Mouse (Mus musculus) activated CD4-positive, CD25-positive, alpha-beta regulatory T cell, adult 9 weeks (primary cell): ENCODE results near the gene Hist1h2be. TPM values are rescaled to one million over a fixed set of nuclear protein-coding genes. Genes with fewer than 3 reads are reported as not detected.

Source experiments
- polyA plus RNA-seq: library from polyadenylated mRNA; unstranded; fragments of 100-300 nt; shearing (Covaris generic); gene quantifications from one replicate; pipeline ENCODE4 v1.2.1, GENCODE M21; 2017

Gene Hist1h2be
- 5.0 TPM for polyA plus RNA-seq

DNA sequence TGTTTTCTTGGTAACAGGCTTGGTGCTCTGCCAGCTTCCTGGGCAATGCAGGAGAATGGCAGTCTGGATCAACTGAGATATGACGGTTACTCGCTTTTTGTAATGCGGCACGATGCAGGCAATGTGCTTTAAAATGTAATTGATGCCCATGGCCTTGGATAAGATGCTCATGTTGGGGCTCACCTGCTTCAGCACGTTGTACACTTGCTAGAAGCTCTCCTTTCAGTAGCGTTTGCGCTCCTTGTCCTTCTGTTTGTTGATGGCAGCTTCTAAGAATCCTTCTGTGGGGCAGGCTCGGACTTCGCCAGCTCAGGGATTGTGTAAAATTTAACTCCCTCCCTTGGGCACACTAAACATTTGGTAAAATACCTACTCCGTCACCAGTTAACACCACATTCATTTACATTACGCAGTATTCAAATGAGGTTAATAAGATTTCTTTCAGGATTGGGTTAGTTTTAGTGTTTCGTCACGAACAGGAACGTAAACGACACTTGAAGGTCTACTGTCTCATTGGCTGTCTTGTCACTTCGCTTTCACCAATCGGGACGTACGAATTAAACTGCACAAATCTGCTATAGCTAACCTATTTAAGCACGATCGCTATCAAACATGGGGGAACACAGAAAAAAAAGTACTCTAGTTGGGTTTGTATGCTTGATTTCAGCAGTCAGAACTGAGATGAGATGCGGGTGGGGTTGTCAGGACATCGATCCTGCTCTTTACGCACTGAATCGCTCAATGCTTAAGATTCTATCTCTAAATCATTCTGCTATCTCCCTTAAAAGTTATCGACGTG is at the start of gene Hist1h2be:
Gene Hist1h2be (minus strand): TSS at position 392 of the 799 bp plus-strand sequence.

DNA sequence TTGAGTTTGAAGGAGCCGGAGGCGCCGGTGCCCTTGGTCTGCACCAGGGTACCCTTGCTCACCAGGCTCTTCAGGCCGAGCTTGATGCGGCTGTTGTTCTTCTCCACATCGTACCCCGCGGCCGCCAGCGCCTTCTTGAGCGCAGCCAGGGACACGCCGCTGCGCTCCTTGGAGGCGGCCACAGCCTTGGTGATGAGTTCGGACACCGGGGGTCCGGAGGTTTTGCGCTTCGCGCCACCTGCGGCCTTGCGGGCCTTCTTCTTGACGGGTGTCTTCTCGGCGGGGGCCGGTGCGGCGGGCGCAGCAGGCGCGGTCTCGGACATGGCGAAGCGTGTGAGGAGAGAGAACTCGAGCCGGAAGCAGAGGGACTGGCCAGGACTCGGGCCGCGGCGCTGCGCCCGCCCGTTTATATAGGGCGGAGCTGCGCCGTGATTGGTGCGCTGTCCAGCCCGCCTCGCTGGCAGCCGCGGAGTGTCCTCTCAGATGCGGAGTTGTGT is 1.3 kb upstream of the Hist1h2be start, which contains the start of gene Hist1h1e:
Gene Hist1h1e (minus strand): TSS at position 384 of the 497 bp plus-strand sequence.

DNA sequence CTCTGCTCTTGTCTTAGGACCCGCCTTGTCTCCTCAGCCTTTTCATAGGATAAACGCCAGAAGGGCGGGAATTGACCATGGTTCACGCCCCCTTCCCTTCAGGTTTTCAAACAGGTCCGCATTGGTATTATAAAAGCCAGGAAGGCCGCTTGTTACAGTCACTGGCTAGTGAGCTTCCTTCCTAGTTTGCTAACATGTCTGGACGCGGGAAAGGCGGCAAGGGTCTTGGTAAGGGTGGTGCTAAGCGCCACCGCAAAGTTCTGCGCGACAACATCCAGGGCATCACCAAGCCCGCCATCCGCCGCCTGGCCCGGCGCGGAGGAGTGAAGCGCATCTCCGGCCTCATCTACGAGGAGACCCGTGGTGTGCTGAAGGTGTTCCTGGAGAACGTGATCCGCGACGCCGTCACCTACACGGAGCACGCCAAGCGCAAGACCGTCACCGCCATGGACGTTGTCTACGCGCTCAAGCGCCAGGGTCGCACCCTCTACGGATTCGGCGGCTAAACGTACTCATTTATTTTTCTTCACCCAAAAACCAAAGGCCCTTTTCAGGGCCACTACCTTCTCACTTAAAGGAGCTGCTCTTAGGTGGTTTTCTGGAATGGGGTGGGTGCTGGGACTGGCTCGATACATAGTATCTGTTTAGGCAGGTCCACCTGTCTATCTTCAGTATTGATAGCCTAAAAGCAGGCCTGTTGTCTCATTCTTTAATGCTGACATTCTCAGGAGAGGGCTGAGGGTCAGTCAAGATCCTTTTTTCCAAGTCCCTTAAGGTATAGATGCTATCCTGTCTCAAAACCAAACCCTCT is 39.3 kb downstream of the Hist1h2be start, which contains the start of gene Hist1h4d:
Gene Hist1h4d (plus strand): TSS at position 191 of the 811 bp plus-strand sequence.

DNA sequence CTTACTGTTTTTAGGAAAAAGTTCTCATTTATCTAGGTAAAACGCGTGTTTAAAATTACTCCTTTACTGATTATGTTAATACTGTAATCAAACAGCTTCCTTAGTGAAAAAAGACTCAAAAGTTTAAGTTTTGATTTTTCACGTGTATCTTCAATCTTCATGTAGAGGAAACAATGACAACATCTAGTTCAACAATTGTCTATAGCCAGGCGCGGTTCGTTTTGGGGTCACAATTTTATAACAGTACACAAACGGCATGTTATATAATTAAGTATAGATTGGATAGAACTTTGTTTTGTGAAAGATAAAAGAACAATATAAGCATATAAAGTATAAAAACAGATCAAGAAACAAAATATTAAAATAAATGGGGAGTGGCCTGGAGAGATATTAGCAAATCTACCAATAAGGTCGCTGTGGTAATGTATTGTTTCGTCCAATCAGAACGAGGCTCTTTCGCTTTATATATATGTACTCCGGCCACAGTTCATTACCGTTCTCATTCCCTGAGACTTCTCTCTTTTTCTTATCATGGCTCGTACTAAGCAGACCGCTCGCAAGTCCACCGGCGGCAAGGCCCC is 45.6 kb downstream of the Hist1h2be start, which contains the start of gene Hist1h3d:
Gene Hist1h3d (plus strand): TSS at position 493 of the 581 bp plus-strand sequence.

DNA sequence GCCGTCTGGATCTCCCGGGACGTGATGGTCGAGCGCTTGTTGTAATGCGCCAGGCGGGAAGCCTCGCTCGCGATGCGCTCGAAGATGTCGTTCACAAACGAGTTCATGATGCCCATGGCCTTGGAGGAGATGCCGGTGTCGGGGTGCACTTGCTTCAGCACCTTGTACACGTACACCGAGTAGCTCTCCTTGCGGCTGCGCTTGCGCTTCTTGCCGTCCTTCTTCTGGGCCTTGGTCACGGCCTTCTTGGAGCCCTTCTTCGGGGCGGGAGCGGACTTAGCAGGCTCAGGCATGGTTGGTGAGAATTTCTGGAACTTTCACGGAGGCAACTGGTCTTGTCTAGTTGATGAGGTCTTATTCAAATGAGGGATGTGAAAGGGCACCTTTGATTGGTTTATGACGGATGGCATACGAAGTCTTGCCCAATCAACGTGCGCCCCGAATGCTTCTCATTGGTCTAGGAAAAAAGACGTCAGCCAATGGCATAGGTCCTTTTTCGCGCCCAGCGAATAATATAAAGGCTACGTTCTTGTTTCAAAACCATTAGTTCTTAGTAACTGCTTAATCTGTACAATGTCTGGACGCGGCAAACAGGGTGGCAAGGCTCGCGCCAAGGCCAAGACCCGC is 46.9 kb downstream of the Hist1h2be start, which contains the start of the genes Hist1h2bf and Hist1h2ad:
Gene Hist1h2bf (minus strand): TSS at position 299 of the 627 bp plus-strand sequence.
Gene Hist1h2ad (plus strand): TSS at position 484 of the 627 bp plus-strand sequence.

DNA sequence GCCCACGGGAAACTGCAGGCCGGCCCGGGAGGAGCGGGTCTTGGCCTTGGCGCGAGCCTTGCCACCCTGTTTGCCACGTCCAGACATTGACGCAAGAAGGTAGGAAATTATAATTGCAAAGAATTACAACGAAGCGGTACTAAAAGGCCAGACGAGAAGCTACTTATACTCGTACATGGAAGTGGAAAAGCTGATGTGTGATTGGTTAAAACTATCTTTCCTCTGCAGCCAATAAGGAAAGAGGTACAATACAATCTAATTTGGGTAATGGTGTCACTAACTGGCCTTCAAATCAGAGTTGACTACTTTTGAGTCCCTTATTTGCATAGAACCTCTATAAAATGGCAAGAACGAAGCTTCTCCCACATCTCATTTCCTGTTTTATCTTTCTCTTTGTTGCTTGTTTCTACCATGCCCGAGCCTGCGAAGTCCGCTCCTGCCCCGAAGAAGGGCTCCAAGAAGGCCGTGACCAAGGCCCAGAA is 49.9 kb downstream of the Hist1h2be start, which contains the start of the genes Hist1h2ae and Hist1h2bg:
Gene Hist1h2ae (minus strand): TSS at position 199 of the 482 bp plus-strand sequence.
Gene Hist1h2bg (plus strand): TSS at position 375 of the 482 bp plus-strand sequence.

DNA sequence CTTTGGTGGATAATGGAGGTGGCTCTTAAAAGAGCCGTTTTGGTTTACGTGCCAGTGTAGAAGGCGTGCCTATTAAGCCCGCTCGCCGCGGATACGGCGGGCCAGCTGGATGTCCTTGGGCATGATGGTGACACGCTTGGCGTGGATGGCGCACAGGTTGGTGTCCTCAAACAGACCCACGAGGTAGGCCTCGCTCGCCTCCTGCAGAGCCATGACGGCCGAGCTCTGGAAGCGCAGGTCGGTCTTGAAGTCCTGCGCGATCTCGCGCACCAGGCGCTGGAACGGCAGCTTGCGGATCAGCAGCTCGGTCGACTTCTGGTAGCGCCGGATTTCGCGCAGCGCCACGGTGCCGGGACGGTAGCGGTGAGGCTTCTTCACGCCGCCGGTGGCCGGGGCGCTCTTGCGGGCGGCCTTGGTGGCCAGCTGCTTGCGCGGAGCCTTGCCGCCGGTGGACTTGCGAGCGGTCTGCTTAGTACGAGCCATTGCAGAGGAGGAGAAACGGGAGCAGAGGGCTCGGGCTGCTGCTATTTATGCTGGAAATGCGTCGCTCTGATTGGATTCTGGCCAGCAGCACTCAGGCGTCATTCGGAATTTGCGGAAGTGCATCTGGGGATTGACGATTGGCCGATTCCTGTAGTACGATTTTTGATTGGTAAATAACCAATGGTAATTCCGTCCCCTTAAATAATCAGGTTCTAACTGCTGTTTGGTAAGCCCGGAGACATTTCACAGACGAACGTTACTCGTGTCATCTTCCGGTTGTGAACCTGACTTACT is 58.9 kb downstream of the Hist1h2be start, which contains the start of gene Hist1h3e:
Gene Hist1h3e (minus strand): TSS at position 487 of the 777 bp plus-strand sequence.

DNA sequence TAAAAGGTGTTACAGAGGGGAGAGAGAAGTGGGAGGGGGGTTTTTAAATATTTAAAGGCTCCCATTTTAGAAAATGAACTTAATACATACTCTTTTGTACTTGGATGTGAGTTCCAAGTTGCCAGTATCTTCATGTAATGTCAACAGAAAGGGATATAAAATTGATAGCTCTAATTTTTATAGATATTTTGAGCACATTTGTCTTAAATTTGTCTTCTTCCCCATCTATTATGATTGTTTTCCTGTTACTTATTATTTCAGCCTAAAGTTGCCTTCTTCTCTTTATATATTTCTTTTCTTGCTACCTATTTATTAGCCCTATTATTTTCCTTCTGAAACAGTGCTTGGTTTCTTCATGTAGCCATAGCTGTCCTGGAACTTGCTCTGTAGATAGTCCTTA is 68.0 kb downstream of the Hist1h2be start, which contains the start of gene Hist1h1d:
Gene Hist1h1d (plus strand): TSS at position 301 of the 400 bp plus-strand sequence.

DNA sequence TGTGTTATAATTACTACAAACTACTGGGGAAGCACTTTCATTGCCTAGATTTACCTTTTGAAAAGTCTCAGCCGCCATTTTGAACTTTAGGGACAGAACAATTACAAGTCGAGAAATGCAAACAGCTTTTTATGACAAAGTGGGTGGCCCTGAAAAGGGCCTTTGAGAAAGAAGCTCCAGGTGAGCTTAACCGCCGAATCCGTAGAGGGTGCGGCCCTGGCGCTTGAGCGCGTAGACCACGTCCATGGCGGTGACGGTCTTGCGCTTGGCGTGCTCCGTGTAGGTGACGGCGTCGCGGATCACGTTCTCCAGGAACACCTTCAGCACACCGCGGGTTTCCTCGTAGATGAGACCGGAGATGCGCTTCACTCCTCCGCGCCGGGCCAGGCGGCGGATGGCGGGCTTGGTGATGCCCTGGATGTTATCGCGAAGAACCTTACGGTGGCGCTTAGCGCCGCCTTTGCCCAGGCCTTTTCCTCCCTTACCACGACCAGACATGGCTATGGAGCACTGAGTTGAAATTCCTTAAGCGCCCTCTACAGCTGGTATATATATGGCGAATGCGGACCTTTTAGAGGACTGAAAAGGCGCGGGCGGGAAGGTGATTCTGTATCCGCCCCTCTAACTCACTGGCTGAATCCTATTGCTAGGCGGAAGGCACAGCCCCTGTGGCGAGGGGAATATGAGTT is 69.6 kb downstream of the Hist1h2be start, which contains the start of gene Hist1h4f:
Gene Hist1h4f (minus strand): TSS at position 503 of the 689 bp plus-strand sequence.

DNA sequence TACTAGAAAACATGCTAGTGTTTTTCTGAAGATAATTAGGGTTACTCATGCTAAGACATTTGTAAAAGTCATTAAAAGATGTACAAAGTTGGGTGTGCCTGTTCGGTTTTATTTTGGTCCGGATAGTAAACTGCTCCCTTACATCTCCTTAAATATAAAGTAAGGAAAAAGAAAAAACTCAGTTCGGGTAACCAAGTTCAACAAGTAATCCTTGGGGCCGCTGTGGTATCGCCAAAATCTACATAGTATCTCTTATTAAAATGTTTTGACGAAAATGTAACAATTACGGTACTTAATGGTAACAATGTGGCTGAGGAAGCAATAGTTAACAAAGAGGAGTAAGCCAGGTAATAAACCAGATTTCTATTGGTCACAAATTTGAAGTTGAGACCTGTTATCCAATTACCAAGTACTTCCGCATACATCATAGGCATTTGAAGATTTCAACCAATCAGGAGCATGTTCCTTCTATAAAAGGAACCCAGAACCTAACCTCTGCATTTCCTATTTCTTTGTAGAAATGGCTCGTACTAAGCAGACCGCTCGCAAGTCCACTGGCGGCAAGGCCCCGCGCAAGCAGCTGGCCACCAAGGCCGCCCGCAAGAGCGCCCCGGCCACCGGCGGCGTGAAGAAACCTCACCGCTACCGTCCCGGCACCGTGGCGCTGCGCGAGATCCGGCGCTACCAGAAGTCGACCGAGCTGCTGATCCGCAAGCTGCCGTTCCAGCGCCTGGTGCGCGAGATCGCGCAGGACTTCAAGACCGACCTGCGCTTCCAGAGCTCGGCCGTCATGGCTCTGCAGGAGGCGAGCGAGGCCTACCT is 76.7 kb downstream of the Hist1h2be start, which contains the start of gene Hist1h3f:
Gene Hist1h3f (plus strand): TSS at position 88 of the 822 bp plus-strand sequence.

DNA sequence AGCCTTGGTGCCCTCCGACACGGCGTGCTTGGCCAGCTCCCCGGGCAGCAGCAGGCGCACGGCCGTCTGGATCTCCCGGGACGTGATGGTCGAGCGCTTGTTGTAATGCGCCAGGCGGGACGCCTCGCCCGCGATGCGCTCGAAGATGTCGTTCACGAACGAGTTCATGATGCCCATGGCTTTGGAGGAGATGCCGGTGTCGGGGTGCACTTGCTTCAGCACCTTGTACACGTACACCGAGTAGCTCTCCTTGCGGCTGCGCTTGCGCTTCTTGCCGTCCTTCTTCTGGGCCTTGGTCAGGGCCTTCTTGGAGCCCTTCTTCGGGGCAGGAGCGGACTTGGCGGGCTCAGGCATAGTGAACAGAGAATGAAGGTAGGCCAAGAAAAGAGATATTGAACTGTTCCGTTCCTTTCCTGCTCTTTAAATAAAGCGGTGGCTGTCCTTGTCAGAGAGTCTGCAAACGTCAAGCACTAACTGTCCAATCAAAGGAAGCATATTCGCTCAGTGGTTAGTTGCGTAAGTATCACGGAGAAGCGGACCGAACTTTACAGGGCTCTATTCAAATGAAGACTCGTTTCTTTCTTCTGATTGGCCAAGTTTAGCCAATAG is 77.8 kb downstream of the Hist1h2be start, which contains the start of gene Hist1h2bh:
Gene Hist1h2bh (minus strand): TSS at position 394 of the 609 bp plus-strand sequence.

DNA sequence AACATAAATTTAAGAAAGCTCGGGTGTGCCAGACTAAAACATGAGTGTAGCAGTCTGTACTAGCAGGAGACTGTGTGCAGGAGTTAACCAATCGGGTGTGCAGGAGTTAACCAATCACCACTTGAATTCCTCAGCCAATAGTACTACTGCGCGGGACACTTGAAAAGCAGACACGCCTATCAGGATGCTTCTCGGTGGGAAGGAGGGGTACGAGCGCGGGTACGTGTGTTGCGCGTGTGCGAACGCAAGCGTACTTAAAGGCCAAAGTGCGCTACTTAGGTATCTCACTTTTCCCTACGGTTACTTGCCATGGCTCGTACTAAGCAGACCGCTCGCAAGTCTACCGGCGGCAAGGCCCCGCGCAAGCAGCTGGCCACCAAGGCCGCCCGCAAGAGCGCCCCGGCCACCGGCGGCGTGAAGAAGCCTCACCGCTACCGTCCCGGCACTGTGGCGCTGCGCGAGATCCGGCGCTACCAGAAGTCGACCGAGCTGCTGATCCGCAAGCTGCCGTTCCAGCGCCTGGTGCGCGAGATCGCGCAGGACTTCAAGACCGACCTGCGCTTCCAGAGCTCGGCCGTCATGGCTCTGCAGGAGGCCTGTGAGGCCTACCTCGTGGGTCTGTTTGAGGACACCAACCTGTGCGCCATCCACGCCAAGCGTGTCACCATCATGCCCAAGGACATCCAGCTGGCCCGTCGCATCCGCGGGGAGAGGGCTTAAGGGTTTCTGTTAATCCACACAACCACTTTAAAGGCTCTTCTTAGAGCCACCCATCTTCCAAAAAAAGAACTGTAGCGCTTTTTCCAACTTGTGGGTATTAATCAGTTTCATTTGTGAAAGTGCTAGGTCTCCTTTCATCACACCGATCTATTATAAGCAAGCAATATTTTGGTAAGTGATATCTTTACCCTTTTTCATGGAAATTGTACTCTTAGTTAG is 85.5 kb downstream of the Hist1h2be start, which contains the start of gene Hist1h3g:
Gene Hist1h3g (plus strand): TSS at position 286 of the 939 bp plus-strand sequence.

Other genes starting within 250 kb of the Hist1h2be start
- 11.8 TPM for gene Abt1, start 197.3 kb downstream of the Hist1h2be start, polyA plus RNA-seq
- not detected for gene Btn1a1, start 155.2 kb downstream of the Hist1h2be start, polyA plus RNA-seq
- gene Btn2a2, start 132.3 kb downstream of the Hist1h2be start, polyA plus RNA-seq = not detected
- 3.7 TPM for gene Hist1h4h, start 90.1 kb downstream of the Hist1h2be start, polyA plus RNA-seq
- not detected for gene Hist1h2af, start 87.2 kb downstream of the Hist1h2be start, polyA plus RNA-seq
- 0.77 TPM for gene Hist1h3g, start 85.7 kb downstream of the Hist1h2be start, polyA plus RNA-seq
- gene Hist1h2bh, start 77.7 kb downstream of the Hist1h2be start, polyA plus RNA-seq = not detected
- not detected for gene Hist1h3f, start 77.1 kb downstream of the Hist1h2be start, polyA plus RNA-seq
- 0.90 TPM for gene Hist1h4f, start 69.5 kb downstream of the Hist1h2be start, polyA plus RNA-seq
- 0.50 TPM for gene Hist1h1d, start 67.9 kb downstream of the Hist1h2be start, polyA plus RNA-seq
- 1.3 TPM for gene Hist1h3e, start 58.8 kb downstream of the Hist1h2be start, polyA plus RNA-seq
- gene Hist1h2ae, start 49.9 kb downstream of the Hist1h2be start, polyA plus RNA-seq = 6.5 TPM
- gene Hist1h2bg, start 49.7 kb downstream of the Hist1h2be start, polyA plus RNA-seq = 6.1 TPM
- gene Hist1h2bf, start 46.9 kb downstream of the Hist1h2be start, polyA plus RNA-seq = 1.1 TPM
- gene Hist1h2ad, start 46.7 kb downstream of the Hist1h2be start, polyA plus RNA-seq = not detected
- gene Hist1h3d, start 45.4 kb downstream of the Hist1h2be start, polyA plus RNA-seq = not detected
- 40.6 TPM for gene Hist1h4d, start 39.5 kb downstream of the Hist1h2be start, polyA plus RNA-seq
- 15.3 TPM for gene Hist1h1e, start 1.4 kb upstream of the Hist1h2be start, polyA plus RNA-seq
- gene Hist1h2ac, start 62.8 kb upstream of the Hist1h2be start, polyA plus RNA-seq = 0.24 TPM
- 13.7 TPM for gene Hist1h2bc, start 63.1 kb upstream of the Hist1h2be start, polyA plus RNA-seq
- not detected for gene Hist1h1t, start 74.7 kb upstream of the Hist1h2be start, polyA plus RNA-seq
- 4.1 TPM for gene Hist1h4c, start 77.3 kb upstream of the Hist1h2be start, polyA plus RNA-seq
- gene Hfe, start 89.7 kb upstream of the Hist1h2be start, polyA plus RNA-seq = 0.76 TPM
- 15.9 TPM for gene Hist1h1c, start 117.7 kb upstream of the Hist1h2be start, polyA plus RNA-seq
- gene Hist1h3c, start 124.5 kb upstream of the Hist1h2be start, polyA plus RNA-seq = not detected
- gene Hist1h2bb, start 125.6 kb upstream of the Hist1h2be start, polyA plus RNA-seq = 1.2 TPM
- 2.7 TPM for gene Hist1h2ab, start 130.0 kb upstream of the Hist1h2be start, polyA plus RNA-seq
- gene Hist1h3b, start 131.1 kb upstream of the Hist1h2be start, polyA plus RNA-seq = not detected
- gene Hist1h4b, start 135.9 kb upstream of the Hist1h2be start, polyA plus RNA-seq = 18.1 TPM
- not detected for gene Hist1h4a, start 140.1 kb upstream of the Hist1h2be start, polyA plus RNA-seq
- 2.4 TPM for gene Hist1h3a, start 141.3 kb upstream of the Hist1h2be start, polyA plus RNA-seq
- 1.8 TPM for gene Hist1h1a, start 142.5 kb upstream of the Hist1h2be start, polyA plus RNA-seq
- gene Trim38, start 148.8 kb upstream of the Hist1h2be start, polyA plus RNA-seq = not detected
- gene Slc17a2, start 185.9 kb upstream of the Hist1h2be start, polyA plus RNA-seq = not detected
- gene Slc17a3, start 218.3 kb upstream of the Hist1h2be start, polyA plus RNA-seq = not detected
- gene Slc17a1, start 246.6 kb upstream of the Hist1h2be start, polyA plus RNA-seq = not detected